Mouse (Mus musculus) induced T-regulatory cell, adult 2 months (primary cell): Measurements from ENCODE around the gene Akain1.

Experiments
- DNase-seq: peaks from one replicate; pipeline ENCODE4 v3.0.0-alpha.2; 2012; ENCODE audit warnings: low read depth

Akain1 gene

DNA sequence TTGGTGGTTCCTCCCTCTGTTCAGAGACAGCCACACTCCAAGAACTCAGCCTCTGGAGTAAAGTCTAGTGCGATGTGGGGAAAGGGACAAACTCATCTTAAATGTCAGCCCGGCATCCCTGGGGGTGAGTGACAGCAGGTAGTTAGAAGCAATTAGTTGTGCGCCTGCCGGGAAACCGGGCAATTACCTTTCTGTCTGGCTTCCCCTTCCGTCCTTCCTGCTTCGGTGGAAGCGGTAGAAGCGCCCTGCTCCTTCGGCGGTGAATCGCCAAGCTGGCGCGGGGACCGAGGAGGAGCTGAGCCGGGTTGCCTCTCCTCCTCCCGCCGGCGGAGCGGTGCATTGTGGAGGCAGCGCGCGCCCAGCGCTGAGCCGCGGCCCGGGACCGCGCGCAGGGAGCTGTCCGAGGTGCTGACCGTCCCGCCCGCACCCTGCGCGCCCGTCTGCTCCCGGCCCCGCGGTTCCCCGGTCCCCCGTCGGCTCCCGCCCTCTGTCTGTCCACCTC, at the start of gene Akain1:
Gene Akain1, plus strand, starts transcription at position 337 of the 502 bp plus-strand sequence.
- peak; percentile 75 for DNase-seq

GRCm38 (mm10) chr17:69396147-69397033, 42.7 kb upstream of the Akain1 start:
- DNase-seq, result peak; percentile 54

- no peak for DNase-seq
Measured at GRCm38 (mm10) chr17:69397163-69397562, 42.0 kb upstream of the Akain1 start.

- DNase-seq, result no peak
Measured at GRCm38 (mm10) chr17:69398092-69398491, 41.0 kb upstream of the Akain1 start.

DNA sequence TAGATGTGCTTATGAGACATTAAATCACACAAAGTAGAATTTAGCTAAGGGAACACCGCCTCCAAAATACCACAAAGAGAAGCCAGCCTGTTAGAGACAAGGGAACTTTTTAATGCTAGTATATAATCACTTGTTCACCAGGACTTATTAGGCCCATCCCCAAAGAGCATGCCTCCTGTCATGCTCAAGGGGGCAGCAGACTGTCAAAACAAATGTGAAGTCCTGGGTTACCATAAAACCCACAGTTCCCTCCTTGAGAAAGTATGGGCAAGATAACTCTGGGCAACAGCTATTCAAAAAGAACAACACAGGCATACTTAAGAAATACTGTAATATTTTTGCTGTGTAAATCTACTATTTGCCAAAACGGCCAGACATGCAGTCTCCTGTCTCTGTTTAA, 38.0 kb upstream of the Akain1 start:
- DNase-seq, result peak; percentile 54

DNA sequence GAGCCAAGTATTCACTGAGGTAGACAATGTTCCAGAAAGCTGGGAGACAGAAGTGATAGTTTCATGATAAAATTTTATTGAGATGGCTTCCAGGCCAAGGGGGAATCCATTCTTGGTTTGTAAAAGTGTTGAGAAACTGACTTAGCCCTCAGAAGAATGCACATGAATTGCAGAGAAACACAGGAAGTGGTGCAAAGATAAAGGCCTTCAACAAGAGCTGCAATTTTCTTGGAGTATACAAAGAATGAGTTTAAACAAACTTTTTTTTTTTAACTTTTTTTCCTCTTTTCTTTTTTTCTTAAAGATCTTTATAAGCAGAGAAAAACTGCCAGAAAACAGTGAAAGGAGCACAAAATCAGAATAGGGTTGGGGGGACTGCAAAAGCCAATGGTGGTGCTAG, 23.0 kb upstream of the Akain1 start:
- peak; percentile 41 for DNase-seq

- peak; percentile 96 for DNase-seq
Measured at GRCm38 (mm10) chr17:69416920-69417661, 22.0 kb upstream of the Akain1 start.

GRCm38 (mm10) chr17:69417724-69418373, 21.3 kb upstream of the Akain1 start:
- no peak for DNase-seq

DNA sequence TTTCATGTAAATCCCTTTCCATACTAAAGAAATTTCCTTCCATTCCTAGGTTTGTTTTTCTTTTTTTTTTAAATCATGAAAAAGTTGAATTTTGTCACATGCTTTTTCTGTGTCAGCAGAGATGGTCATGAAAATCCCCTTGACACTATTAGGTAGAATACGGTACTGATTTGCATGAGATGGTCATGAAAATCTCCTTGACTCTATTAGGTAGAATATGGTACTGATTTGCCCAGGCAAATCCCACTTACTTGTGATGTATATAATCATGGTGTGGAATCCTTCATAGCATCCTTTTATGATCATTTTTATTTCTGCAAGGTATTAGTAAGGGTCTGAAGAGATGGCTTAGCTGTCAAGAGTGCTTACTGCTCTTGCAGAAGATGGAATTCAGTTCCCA, 17.5 kb upstream of the Akain1 start:
- peak; percentile 41 for DNase-seq

- DNase-seq, result no peak
Measured at GRCm38 (mm10) chr17:69437836-69438235, 1.3 kb upstream of the Akain1 start.

DNA sequence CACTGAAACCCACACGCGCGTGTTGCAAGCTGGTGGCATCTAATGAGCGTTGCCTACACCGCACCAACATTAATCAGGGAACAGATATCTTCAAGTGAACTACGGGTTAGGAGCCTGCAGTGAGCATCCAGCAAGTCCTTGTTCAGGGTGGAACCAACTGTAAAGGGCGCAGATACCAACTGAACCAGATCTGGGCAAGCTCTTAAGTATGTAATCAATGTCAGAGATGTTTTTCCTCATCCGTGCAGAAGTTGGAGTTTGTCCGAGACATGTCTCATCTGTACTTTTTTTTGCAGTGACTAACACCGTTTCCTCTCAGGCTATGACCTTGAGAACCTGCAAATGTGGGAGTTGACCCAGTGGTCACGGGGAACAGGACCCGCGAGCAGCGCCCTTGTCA, 640 bp upstream of the Akain1 start:
- DNase-seq, result no peak

DNA sequence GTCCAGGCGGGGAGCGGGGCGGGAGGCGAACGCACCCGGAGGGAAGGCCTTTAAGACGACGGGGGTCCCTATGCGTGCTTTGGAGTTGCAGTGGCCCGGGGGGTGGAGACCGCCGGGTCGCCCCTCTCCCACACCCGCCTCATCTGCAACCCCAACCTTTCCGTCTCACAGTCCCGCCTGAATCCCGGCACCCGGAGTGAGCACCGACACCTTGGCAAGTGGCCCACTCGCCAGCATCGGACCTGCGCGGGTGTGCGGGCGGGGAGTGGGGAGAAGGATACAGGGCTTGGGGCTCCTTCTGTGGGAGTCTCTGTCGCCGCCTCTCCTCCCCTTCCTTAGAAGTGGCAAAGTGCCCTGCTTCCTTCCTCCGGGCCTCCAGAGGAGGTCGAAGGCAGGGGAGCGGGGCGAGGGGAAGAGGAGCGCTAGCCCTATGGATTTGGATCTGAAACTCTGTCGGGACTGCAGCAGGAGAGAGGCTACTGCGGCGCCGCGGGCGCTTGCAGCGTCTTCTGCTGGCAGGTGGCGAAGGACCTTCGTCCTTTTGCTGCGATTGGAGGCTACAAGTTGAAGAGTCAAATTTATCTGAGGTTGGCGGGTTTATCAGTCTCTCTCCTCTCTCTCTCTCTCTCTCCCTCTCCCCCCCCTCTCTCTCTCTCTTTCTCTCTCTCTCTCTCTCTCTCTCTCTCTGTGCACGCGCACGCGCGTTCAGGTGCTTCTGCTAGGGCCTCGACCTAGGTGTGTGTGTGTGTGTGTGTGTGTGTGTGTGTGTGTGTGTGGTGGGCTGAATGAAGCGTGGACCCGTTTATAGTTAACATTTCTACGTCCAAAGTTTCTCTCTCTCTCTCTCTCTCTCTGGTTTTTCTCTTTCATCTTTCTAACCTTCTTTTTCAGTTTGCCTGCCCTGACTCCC, 700 bp downstream of the Akain1 start:
- DNase-seq, result no peak

- DNase-seq, result peak; percentile 22
Measured at GRCm38 (mm10) chr17:69441041-69441440, 1.9 kb downstream of the Akain1 start.

DNA sequence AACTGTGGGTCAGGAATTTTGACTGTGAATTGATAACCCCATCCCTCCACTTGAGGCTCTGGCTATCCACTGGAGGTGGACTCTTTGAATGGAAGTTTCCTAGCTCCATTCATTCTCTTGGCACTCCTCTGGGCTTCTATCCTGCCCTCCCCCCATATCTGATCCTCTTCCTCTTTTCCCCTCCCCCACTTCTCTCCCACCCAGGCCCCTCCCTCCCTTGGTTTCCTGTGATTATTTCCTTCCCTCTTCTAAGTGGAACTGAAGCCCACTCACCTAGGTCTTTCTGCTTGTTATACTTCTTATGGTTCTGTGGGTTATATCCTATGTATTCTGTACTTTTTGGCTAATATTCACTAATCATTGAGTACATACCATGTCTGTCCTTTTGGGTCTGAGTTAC, 9.6 kb downstream of the Akain1 start:
- no peak for DNase-seq

DNA sequence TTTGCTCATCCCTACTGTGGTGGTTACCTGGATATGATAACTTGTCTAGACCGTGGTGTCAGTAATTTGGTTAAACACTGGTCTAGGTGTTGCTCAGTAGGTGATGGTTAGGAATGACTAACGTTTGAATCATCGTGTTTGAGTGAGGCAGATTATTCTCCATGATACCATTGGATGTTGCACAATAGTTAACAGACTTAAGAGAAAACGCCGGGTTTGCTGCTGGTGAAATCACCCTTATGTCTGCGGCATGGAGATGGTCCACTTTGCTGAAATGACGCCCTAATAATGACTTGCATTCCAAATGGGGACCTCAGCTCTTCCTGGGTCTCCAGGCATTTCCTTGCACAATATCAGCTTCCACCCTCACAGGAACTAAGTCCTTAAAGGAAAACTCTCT, 22.6 kb downstream of the Akain1 start:
- DNase-seq, result no peak

- no peak for DNase-seq
Measured at GRCm38 (mm10) chr17:69463037-69463436, 23.9 kb downstream of the Akain1 start.

DNA sequence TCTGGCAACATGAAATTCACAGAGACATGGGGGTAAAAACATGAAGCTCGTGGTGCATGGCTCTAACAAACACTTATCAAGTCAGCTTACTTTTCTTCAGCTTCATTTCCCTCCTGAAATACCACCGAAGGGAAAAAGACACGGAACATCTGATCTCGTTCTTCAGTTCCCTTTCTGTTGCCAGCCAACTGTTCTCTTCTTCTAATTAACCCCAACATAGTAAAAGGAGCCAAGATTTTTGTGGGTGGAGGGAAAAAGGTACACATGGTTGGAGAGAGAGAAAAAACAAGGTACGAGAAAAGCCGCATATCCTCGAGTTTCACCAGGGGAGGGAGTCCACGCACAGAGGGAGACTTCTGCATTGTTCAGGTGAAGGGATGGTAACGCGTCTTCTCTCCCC, 32.0 kb downstream of the Akain1 start:
- DNase-seq, result no peak

DNA sequence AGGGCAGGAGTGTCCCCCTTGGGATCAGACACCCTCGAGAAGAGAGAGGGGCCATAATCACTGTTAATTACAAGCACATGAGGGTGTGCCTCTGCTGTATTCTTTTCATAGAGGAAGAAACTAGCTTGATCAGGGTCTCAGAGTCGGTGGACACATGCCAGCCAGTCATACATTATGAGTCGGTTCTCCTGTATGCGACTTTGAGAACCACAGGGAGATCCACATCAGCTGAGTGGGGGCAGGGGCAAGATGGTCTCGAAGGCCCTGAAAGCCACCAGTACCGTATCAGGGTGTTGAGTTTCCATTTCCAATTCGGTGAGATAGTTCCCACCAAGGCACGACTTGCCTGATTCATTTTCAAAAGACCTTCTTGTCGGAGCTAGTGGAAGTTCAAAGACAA, 33.3 kb downstream of the Akain1 start:
- no peak for DNase-seq

- DNase-seq, result no peak
Measured at GRCm38 (mm10) chr17:69474084-69474483, 35.0 kb downstream of the Akain1 start.

- peak; percentile 27 for DNase-seq
Measured at GRCm38 (mm10) chr17:69475423-69475822, 36.3 kb downstream of the Akain1 start.

DNA sequence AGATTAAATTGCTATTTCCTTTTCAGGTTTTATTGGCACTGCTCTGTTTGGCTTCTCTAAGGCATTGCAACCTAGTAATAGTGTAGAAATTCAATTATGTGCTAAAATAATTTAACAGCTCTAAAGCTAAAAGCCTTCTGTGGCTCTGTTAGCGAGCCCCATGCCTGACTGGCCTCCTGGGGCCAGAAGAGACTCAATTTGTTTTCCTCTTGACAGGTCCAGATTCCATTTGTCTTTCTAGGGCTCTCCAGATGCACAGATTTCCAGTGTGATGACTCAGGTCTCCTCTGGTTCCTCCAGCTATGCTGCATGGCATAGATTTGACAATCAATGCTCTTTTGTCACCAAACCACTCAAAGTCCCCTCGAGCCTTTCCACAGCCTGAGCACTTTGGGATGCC, 38.4 kb downstream of the Akain1 start:
- no peak for DNase-seq
